Mouse (Mus musculus): Measurements from ENCODE around the gene Hist1h1d.

Gene Hist1h1d

GRCm38 (mm10) chr13:23552962-23553361, at the start of gene Hist1h1d:
Gene Hist1h1d, plus strand, starts transcription at chr13:23553262.
- no peak for DNase-seq

- DNase-seq, result no peak
Observed at GRCm38 (mm10) chr13:23503797-23504196, 49.3 kb upstream of the Hist1h1d start.

GRCm38 (mm10) chr13:23505662-23506345, 47.3 kb upstream of the Hist1h1d start:
- no peak for DNase-seq

- DNase-seq, result no peak
Observed at GRCm38 (mm10) chr13:23506351-23506750, 46.7 kb upstream of the Hist1h1d start.

GRCm38 (mm10) chr13:23506819-23507515, 46.1 kb upstream of the Hist1h1d start:
- DNase-seq, result no peak

GRCm38 (mm10) chr13:23510127-23510526, 42.9 kb upstream of the Hist1h1d start:
- no peak for DNase-seq

GRCm38 (mm10) chr13:23513517-23513916, 39.5 kb upstream of the Hist1h1d start:
- no peak for DNase-seq

- DNase-seq, result no peak
Observed at GRCm38 (mm10) chr13:23515281-23515680, 37.8 kb upstream of the Hist1h1d start.

- no peak for DNase-seq
Observed at GRCm38 (mm10) chr13:23515826-23516620, 37.0 kb upstream of the Hist1h1d start.

- peak; percentile 54 for DNase-seq
Observed at GRCm38 (mm10) chr13:23516822-23517602, 36.0 kb upstream of the Hist1h1d start.

GRCm38 (mm10) chr13:23517603-23518294, 35.3 kb upstream of the Hist1h1d start:
- DNase-seq, result peak; percentile 82

GRCm38 (mm10) chr13:23518295-23518603, 34.8 kb upstream of the Hist1h1d start:
- no peak for DNase-seq

GRCm38 (mm10) chr13:23518885-23519284, 34.2 kb upstream of the Hist1h1d start:
- DNase-seq, result peak; percentile 71

- DNase-seq, result peak; percentile 68
Observed at GRCm38 (mm10) chr13:23519416-23519815, 33.6 kb upstream of the Hist1h1d start.

GRCm38 (mm10) chr13:23521703-23522102, 31.4 kb upstream of the Hist1h1d start:
- DNase-seq, result peak; percentile 73

GRCm38 (mm10) chr13:23523976-23524375, 29.1 kb upstream of the Hist1h1d start:
- DNase-seq, result no peak

GRCm38 (mm10) chr13:23524654-23525053, 28.4 kb upstream of the Hist1h1d start:
- peak; percentile 64 for DNase-seq

- no peak for DNase-seq
Observed at GRCm38 (mm10) chr13:23525901-23526300, 27.2 kb upstream of the Hist1h1d start.

- DNase-seq, result peak; percentile 84
Observed at GRCm38 (mm10) chr13:23526312-23526711, 26.8 kb upstream of the Hist1h1d start.

GRCm38 (mm10) chr13:23529005-23529404, 24.1 kb upstream of the Hist1h1d start:
- no peak for DNase-seq

- no peak for DNase-seq
Observed at GRCm38 (mm10) chr13:23529480-23530165, 23.4 kb upstream of the Hist1h1d start.
